Mouse (Mus musculus) frontal cortex, postnatal 10 days (tissue): ENCODE measurements around the gene Cers6.

Experiments used
- DNase-seq, 2 experiments: peaks; one replicate each; pipeline ENCODE4 v3.0.0; 2022; ENCODE audit warnings: low spot score in 2 of 2, mixed read lengths in 1 of 2

The Cers6 gene

DNA sequence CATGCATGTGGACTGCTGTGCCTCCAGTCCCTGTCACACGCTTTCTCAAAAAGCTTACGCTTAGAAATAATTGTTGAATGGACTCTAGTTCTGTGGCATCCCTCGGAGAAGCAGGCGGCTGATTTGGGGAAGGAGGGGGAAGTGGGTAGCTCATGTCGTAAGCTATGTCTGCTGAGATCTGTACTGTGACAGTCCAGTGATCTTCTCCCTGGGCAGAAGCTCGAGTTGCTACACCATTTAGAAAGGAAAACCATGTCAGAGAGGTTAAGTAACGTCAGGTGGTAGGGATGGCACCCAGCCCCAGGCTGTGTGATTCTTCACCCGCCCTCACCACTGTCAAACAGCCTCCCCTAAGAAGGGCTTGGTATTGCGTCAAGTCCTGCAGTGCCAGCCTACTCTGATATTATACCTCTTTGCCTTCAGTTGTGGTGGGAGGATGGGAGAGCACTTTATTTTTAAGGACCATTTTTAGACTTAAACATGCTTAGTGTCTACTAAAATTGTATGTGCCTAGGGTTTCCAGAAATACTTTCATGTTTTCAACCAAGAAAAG, 154.0 kb downstream of the Cers6 start:
- no peak for DNase-seq

DNA sequence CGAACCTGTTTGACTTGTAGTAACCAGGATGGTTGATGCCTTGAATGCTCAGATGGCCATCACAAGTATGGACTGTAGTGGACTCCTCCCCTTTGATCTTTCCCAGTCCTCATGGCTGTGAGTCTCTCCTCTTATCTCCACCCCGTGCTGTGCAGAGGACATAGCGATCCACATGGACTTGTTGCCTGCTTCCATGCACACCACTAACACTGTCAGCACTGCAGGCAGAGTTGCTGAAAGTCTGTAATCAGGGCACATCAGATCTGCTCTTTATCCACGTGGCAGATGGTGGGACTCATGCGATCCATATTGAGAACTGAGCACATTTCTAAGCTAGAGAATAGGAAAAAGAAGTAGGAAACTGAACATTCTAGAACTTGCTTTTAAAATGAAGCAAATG, 154.6 kb downstream of the Cers6 start:
- DNase-seq = no peak

GRCm38 (mm10) chr2:69019026-69019565, 157.9 kb downstream of the Cers6 start:
- no peak for DNase-seq

DNA sequence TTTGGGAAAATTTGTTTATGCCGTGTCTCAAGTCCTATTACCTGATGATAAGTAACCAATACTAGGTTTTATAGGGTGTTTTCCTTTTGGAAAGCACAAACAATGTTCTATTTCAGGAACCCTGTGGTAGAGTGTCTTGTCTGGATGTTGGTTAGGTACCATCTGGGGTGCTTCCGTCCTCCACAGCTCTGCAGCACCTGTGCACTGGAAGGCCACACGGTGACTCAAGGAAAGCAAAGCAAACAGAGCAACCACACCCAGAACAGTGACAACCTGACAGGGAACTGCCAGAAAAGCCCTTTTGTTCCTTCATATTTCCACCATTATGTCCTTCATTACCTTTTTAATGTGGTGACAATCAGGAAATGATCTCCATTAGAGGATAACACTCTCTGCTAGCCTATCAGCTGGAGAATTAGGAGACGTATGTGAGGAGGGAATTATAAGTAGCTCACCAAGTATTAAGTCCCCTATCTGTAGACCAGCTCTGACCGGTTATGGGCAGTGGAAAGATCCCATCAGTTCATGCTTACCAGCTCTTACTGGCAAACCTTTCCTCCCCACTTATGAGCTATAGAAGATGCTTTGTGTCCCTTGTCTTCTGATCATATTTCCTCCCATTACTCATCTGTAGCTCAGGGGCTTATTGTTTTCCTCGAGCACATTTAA, 158.7 kb downstream of the Cers6 start:
- DNase-seq = no peak

DNA sequence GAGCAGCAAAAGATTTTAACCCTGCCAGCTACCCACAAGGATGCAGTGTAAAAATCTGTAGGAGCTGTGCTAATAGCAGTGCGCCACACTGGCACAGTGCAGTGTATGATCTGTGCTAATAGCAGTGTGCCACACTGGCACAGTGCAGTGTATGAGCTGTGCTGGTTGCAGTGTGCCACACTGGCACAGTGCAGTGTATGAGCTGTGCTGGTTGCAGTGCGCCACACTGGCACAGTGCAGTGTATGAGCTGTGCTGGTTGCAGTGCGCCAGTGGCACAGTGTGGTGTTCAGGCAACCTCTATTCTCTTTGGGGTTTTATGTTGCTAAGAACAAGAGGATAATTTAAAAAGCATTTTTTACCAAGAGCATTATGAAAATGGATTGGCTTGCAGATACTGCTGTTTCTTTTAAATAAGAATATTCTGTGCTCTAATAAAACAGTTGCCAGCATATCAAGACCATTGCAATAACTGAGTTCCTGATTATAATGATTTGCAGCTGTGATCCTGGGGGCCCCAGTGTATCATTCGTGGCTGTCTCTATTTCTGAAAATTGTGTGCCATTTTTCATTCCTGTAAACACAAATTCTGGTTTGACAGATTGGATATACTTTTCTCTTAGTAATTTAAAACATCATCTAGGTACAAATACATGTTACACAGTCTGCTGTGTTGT, 159.5 kb downstream of the Cers6 start:
- DNase-seq = no peak

DNA sequence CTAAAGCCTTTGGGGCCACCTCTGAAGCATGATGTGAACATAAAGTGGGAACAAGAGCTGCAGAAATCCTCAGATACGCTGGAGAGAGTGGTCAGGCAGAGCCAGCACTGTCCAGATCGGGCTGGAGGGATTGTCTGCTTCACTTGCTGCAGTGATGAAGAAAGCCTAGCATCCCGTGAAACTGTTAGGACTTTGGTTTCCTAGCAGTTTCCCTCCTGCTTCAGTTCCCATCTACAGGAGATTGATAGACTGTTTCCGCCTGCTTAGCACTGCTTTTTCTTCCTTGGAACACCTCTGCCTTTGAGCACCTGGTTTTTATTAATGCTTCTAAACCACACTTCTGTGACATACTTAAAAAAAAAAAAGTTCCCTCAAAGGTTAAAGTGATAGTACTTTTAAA, 160.3 kb downstream of the Cers6 start:
- no peak for DNase-seq

DNA sequence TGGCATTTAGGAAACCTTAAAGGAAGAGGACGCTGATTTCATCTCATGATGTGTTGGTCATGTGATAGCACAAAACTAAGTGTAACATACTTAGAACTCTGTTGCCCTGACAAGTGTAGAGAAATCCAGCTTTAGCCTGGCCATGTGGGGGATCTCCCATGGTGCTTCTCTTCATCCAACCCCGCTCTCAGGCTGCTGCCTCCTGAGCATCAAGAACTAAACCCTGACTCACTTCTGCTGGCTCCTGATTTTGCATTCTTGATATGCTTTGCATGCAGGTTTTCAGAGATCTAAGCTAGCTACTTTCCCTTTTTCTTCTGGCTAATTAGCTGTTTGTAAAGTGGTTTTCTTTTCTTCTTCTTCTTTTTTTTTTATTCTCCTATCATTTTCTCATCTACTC, 163.6 kb downstream of the Cers6 start:
- no peak for DNase-seq

DNA sequence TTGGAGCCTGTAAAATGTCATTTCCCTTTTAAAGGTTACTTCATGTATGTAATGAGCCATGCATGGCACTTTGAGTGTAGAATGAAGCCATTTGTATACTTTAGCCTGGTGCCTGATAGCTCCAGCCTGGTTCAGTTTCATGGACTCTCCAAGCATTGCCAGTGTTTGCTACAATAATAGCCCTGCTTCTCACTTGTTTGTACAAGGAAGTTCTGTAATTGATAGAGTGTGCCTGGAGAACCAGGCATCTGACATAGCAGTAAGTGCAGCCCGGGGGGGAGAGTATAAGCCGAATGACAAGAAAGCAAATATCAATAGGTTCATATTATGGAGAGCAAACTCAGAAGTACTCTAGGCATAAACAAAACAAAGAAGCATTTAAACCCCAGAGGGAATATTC, 171.3 kb downstream of the Cers6 start:
- no peak for DNase-seq

GRCm38 (mm10) chr2:69035457-69035856, 174.2 kb downstream of the Cers6 start:
- DNase-seq = no peak

- no peak for DNase-seq
Measured at GRCm38 (mm10) chr2:69037362-69037761, 176.1 kb downstream of the Cers6 start.

DNA sequence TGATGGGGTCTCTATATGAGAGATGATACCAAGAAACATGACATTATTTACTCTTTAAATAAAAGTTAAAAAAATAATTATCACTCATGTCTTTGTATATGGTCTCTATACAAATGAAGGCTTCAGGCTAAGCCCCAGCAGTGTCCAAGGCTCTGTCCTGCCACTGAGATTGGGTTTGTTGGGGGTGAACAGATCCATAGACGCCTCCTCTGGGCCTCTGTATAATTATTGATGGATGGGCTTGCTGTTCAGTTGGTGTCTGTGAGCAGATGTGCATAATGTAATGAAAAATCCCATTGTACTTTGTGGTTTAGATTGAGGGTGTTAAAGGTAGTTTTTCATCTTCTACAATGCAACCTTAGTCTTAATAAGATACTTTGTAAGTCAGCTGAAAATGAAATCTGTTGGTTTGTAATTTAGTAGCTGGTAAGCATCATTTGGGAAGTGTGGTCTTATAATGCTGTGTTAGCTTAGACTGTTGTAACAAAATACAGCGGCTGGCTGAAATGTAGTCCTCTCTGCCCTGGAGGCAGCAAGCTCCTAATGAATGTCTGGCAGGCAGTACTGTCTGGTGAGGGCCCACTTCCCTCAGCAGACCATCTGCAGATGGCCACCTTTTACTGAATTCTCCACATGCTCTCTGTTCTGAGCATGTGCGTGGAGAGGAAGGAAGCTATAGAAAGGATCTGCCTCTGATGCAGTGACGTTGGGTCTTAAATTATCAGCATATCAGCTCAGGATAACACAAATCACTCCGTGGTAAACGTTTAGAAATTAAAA, 181.3 kb downstream of the Cers6 start:
- no peak for DNase-seq

DNA sequence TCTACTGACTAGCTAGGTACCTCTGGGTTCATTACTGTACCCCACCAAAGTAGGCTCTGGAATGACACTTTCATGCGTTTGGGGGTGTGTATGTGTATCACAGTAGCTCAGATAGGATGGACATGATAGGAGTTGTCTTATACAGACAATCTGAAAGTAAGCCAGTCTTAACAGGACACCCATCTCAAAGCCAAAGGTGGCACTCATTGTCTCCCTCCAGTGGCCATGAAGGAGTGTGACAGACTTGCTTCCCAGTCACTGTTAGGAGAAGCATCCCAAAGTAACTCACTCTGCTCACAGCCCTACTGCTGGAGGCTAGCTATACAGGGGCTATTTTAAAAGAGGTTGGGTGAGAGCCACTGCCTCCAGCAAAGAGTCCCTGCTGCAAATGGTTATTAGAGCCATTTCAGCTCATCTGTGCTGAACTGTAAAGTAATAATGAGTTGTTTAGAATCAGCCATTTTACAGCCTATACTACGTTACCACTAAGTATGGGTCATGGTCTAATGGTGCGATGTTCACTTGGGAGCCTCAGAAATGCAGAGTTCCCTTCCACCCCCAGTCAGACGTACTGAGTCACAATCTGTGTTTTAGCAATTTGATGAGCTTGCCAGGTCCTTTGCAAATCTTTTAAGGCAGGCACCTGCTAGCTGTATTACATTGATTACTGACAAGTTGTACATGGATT, 182.3 kb downstream of the Cers6 start:
- peak in 1 of 2 experiments; percentile 41 for DNase-seq

DNA sequence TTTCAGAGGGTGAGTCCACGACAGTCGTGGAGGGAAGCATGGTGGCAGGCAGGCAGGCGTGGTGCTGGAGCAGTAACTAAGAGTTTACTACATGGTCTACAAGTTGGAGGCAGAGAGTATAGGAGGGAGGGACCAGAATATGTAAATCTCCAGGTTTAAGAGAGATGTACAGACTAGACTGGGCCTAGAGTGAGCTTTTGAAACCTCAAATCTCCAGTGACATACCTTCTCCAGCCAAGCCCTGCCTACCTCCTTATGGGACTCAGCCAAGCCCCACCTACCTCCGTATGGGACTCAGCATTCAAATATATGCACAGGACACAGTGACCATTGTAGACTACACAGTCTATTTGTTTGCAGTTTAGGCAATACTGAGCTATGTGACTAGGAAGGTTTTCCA, 184.7 kb downstream of the Cers6 start:
- no peak for DNase-seq

- DNase-seq = no peak
Measured at GRCm38 (mm10) chr2:69047297-69047696, 186.1 kb downstream of the Cers6 start.

- no peak for DNase-seq
Measured at GRCm38 (mm10) chr2:69047805-69048204, 186.6 kb downstream of the Cers6 start.

GRCm38 (mm10) chr2:69049179-69049578, 187.9 kb downstream of the Cers6 start:
- no peak for DNase-seq

- no peak for DNase-seq
Measured at GRCm38 (mm10) chr2:69050189-69050588, 188.9 kb downstream of the Cers6 start.

- no peak for DNase-seq
Measured at GRCm38 (mm10) chr2:69051596-69051995, 190.4 kb downstream of the Cers6 start.

DNA sequence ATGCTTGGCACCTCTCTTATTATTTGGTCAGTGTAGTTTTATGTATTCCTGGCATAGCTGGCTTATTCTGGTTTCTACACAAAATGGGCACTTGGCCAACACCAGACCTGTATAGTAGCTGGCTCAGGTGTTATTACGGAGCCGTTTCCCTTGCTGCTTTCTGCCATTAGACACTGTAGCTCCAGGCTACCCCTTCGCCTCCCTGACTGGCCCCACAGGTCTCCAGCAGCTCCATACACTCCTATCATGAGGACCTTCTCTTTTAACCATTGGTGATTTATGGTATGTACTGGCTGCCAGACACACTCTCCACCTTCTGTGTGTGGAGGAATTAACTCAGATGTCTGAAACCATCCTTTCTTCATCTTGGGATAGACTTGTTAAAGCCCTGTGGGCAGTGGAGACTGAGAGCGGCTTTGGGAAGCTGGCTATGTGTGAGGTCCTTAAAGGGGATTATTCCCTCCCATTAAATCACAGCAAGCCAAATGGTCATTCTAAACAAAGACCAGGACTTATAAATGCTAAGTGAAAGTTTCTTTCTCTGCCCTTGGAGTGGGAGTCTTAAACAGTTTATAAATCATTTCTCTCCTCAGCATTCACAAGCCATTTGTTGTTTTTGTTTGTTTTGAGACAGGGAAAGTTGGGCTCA, 192.1 kb downstream of the Cers6 start:
- no peak for DNase-seq

- peak; percentile 38 to 39 for DNase-seq
Measured at GRCm38 (mm10) chr2:69054279-69054678, 193.0 kb downstream of the Cers6 start.

GRCm38 (mm10) chr2:69055174-69055573, 193.9 kb downstream of the Cers6 start:
- DNase-seq = no peak
